Comparison of ENCODE assay signal across 14 mouse cellular contexts in the genomic region with DNA sequence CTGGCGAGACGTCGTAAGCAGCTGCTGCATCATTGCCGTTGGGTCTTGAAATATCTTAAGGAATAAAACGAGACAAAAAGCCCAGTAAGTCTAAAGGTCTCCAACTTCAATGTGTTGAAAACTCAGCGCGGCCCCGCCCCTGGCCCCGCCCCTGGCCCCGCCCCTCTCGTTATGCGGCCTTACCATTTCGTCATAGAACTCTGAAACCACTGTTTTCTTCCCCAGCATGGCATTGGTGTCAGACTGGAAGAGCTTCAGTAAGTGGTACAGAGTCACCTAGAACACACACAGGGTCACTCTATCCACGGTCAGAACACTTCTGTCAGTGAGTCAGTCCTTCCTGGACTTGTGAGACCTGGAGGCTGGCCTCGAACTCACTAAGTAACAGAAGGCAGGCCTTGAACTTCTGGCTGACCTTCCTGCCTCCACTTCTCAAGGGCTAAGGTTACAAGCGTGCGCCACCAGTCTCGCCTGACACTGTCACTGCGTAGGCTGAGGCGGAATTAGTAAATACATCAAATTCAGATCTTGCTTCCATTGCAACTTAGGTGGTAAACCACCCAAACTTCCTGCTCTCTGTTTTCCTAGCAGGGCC. TPM values are rescaled to one million over a fixed set of nuclear protein-coding genes. Genes with fewer than 3 reads are reported as not detected.
A peak's percentile ranks its signal among the peaks of the same experiment; 100 is the strongest.
DNase-seq lines count a peak whose midpoint lies in the region; ATAC-seq and TF ChIP-seq lines count a peak whose summit lies in the region.
"Had no signal": no experiment of that assay in that cellular context is flagged by ENCODE, and none has a peak within 500 bp of the region (broad histone marks: within the 10 kb centered on the region; RNA-seq: fewer than 3 reads in every experiment).

No protein-coding gene starts in this region.

- no peak overlapping the region for H3K4me3 ChIP-seq in thymus, adult 2 months (ENCODE audit: control insufficient read depth, insufficient read depth, low read length)
- no peak overlapping the region for H3K4me3 ChIP-seq in heart, embryonic 11.5 days (ENCODE audit: low read depth, low read length)
- H3K4me3 ChIP-seq: embryonic facial prominence, embryonic 15.5 days; layer of hippocampus, adult 2 months; midbrain, embryonic 12.5 days had no signal

- no peak overlapping the region for H3K4me2 ChIP-seq in heart, embryonic 11.5 days
- H3K4me2 ChIP-seq: embryonic facial prominence, embryonic 15.5 days; midbrain, embryonic 12.5 days had no signal

- H3K4me1 ChIP-seq in thymus, adult 2 months (replicated peaks; ENCODE audit: control insufficient read depth, insufficient read depth, low read length): peaks cover 12% of the 10 kb centered on the region
- no peaks in the 10 kb centered on the region for H3K4me1 ChIP-seq in heart, embryonic 11.5 days (ENCODE audit: control insufficient read depth, insufficient read depth, low read length)
- H3K4me1 ChIP-seq: embryonic facial prominence, embryonic 15.5 days had no signal

- 93% methylated on average over 20 of the region's 20 CpGs for WGBS in thymus, adult 2 months
- WGBS in heart, embryonic 11.5 days (ENCODE audit: insufficient replicate concordance): 83% methylated on average over 20 of the region's 20 CpGs

- H3K27me3 ChIP-seq in thymus, adult 2 months (ENCODE audit: control insufficient read depth, insufficient read depth, low read length): no peaks in the 10 kb centered on the region
- H3K27me3 ChIP-seq in heart, embryonic 11.5 days (ENCODE audit: control insufficient read depth, insufficient read depth, low read length): no peaks in the 10 kb centered on the region
- H3K27me3 ChIP-seq: embryonic facial prominence, embryonic 15.5 days; midbrain, embryonic 12.5 days had no signal

- H3K9me3 ChIP-seq in heart, embryonic 11.5 days (replicated peaks; ENCODE audit: control insufficient read depth, low read length): no peaks in the 10 kb centered on the region
- H3K9me3 ChIP-seq: embryonic facial prominence, embryonic 15.5 days; midbrain, embryonic 12.5 days had no signal

- H3K9ac ChIP-seq in heart, embryonic 11.5 days (ENCODE audit: low read depth, low read length): no peak overlapping the region
- H3K9ac ChIP-seq: embryonic facial prominence, embryonic 15.5 days; midbrain, embryonic 12.5 days had no signal

- ATAC-seq in heart, embryonic 11.5 days (replicated peaks; ENCODE audit: insufficient number of reproducible peaks, low FRiP score, low TSS enrichment): no peak

- peak; percentile 6 for DNase-seq in thymus, postnatal 0 days (ENCODE audit: low spot score)
- no peak for DNase-seq in thymus, adult 2 months
- DNase-seq in adrenal gland, adult 2 months: peak; percentile 74
- peak; percentile 59 for DNase-seq in liver
- DNase-seq in layer of hippocampus, postnatal 25 days (ENCODE audit: extremely low spot score in 1 of 2, low spot score in 1 of 2): no peak
- DNase-seq in lung, postnatal 4 days: no peak

- no peak for TF ChIP-seq POLR2A in thymus, adult 2 months (IDR thresholded peaks at IDR 0.05; ENCODE audit: control insufficient read depth, extremely low read depth, insufficient read depth, low read length, poor library complexity)

- H3K27ac ChIP-seq in thymus, adult 2 months (ENCODE audit: control insufficient read depth, insufficient read depth, low read length): no peak overlapping the region
- no peak overlapping the region for H3K27ac ChIP-seq in heart, embryonic 11.5 days (ENCODE audit: low read depth, low read length)
- H3K27ac ChIP-seq: embryonic facial prominence, embryonic 15.5 days; layer of hippocampus, adult 2 months; midbrain, embryonic 12.5 days had no signal

- peaks cover 51% of the 10 kb centered on the region for H3K36me3 ChIP-seq in thymus, adult 2 months (ENCODE audit: control insufficient read depth, insufficient read depth, low read length)
- H3K36me3 ChIP-seq in heart, embryonic 11.5 days (ENCODE audit: control insufficient read depth, insufficient read depth, low read length): peaks cover 45% of the 10 kb centered on the region

- TF ChIP-seq CTCF in thymus, adult 2 months (IDR thresholded peaks at IDR 0.05; ENCODE audit: borderline replicate concordance, control insufficient read depth, extremely low read depth, insufficient read depth, low read length, poor library complexity): no peak

RNA-seq across cellular contexts. Expression of a gene that starts 7.0 kb away (rescaled TPM):
- polyA plus RNA-seq in thymus, postnatal 0 days (2015; fragmentation: Nextera tagmentation; extraction: Ambion mirVana): 89.8 and 97.7 TPM in 2 replicates
- polyA plus RNA-seq in thymus, adult 2 months (2012; rRNA removed): 41.6 and 43.3 TPM in 2 replicates
- total RNA-seq in adrenal gland, adult 2 months (2021): 10 to 100 TPM; 43.0 to 47.3 TPM
- 29.1 and 35.7 TPM in 2 replicates for polyA plus RNA-seq in adrenal gland, adult 2 months (2012; rRNA removed)
- total RNA-seq in layer of hippocampus, postnatal 25 days (2021): 10 to 100 TPM; 44.6 to 52.6 TPM
- 66.4 and 75.9 TPM in 2 replicates for polyA plus RNA-seq in heart, embryonic 11.5 days (2014; fragmentation: Nextera tagmentation; extraction: Ambion mirVana)

RNA-seq across cellular contexts. Expression of a gene that starts 21.2 kb away (rescaled TPM):
- not detected in 2 replicates for polyA plus RNA-seq in thymus, postnatal 0 days (2015; fragmentation: Nextera tagmentation; extraction: Ambion mirVana)
- not detected in 2 replicates for polyA plus RNA-seq in thymus, adult 2 months (2012; rRNA removed)
- total RNA-seq in adrenal gland, adult 2 months (2021): not detected
- polyA plus RNA-seq in adrenal gland, adult 2 months (2012; rRNA removed): not detected in 2 replicates
- not detected for total RNA-seq in layer of hippocampus, postnatal 25 days (2021)
- polyA plus RNA-seq in heart, embryonic 11.5 days (2014; fragmentation: Nextera tagmentation; extraction: Ambion mirVana): not detected in 2 replicates
- total RNA-seq: adrenal gland, adult 18-20 months; common myeloid progenitor, adult 5-6 weeks; layer of hippocampus, adult 2 months; left cerebral cortex, postnatal 4 days had no signal
- polyA plus RNA-seq: embryonic facial prominence, embryonic 15.5 days; hindbrain, embryonic 11.5 days; midbrain, embryonic 12.5 days had no signal

Comparison
In these comparisons a context has a peak if more than half of its experiments do, and no peak if none do; other contexts are left out.
1. DNase-seq: peak in thymus, postnatal 0 days (single experiment), adrenal gland, adult 2 months (single experiment) and liver (single experiment); none in thymus, adult 2 months (single experiment), layer of hippocampus, postnatal 25 days (0 of 2) and lung, postnatal 4 days (0 of 2).